Mouse (Mus musculus) forebrain, embryonic 14.5 days (tissue): ENCODE data around the gene Hnrnpf. TPM values are rescaled to one million over a fixed set of nuclear protein-coding genes. Genes with fewer than 3 reads are reported as not detected.

ENCODE experiments used
- ATAC-seq: fragments of 200-750 bp; cut with Nextera tagmentation; 2 replicates; pipeline ENCODE4 v1.8.0; 2017; ENCODE audit warnings: mild to moderate bottlenecking, moderate library complexity
- DNase-seq: peaks from one replicate; pipeline ENCODE4 v3.0.0-alpha.2; 2015; ENCODE audit warnings: low spot score
- H3K27ac ChIP-seq: fragments of 300-500 bp; sonication (generic); 2 replicates; pipeline ENCODE4 v1.5.1; 2014; ENCODE audit warnings: low read depth, mild to moderate bottlenecking, control low read depth, low read length, moderate library complexity
- H3K27me3 ChIP-seq: fragments of 300-500 bp; sonication (generic); replicated peaks from 2 replicates; pipeline ENCODE4 v1.6.1; 2014; ENCODE audit warnings: low read length, control low read depth, mixed read lengths; ENCODE audit not compliant: control insufficient read depth, insufficient read depth
- H3K36me3 ChIP-seq: fragments of 300-500 bp; sonication (generic); 2 replicates; pipeline ENCODE4 v1.6.1; 2014; ENCODE audit warnings: low read length, control low read depth; ENCODE audit not compliant: control insufficient read depth, insufficient read depth
- H3K4me1 ChIP-seq: fragments of 300-500 bp; sonication (generic); 2 replicates; pipeline ENCODE4 v1.6.1; 2014; ENCODE audit warnings: antibody characterized with exemption, low read length, control low read depth; ENCODE audit not compliant: control insufficient read depth, insufficient read depth
- H3K4me2 ChIP-seq: fragments of 300-500 bp; sonication (generic); 2 replicates; pipeline ENCODE4 v1.6.1; 2014; ENCODE audit warnings: mild to moderate bottlenecking, control low read depth, low read length
- H3K4me3 ChIP-seq: fragments of 300-500 bp; sonication (generic); 2 replicates; pipeline ENCODE4 v1.5.1; 2014; ENCODE audit warnings: low read depth, low read length, control low read depth
- H3K9ac ChIP-seq: fragments of 300-500 bp; sonication (generic); 2 replicates; pipeline ENCODE4 v1.6.1; 2014; ENCODE audit warnings: mild to moderate bottlenecking, low read length, control low read depth, moderate library complexity
- H3K9me3 ChIP-seq: fragments of 300-500 bp; sonication (generic); replicated peaks from 2 replicates; pipeline ENCODE4 v1.6.1; 2016; ENCODE audit warnings: low read length, control low read depth, mixed read lengths; ENCODE audit not compliant: control insufficient read depth
- WGBS: fragments of 180-500 bp; shearing (Covaris S2); extraction: QIAGEN DNeasy Blood & Tissue Kit; methylation state at CpG from one replicate; pipeline ENCODE4 v1.1.7; 2014; 5-methylcytosine and 5-hydroxymethylcytosine counted together
- polyA plus RNA-seq: library from polyadenylated mRNA; unstranded; fragments of >200 nt; fragmentation: Nextera tagmentation; extraction: Ambion mirVana; gene quantifications from 2 replicates; pipeline ENCODE4 v1.2.1, GENCODE M21; 2014

Gene Hnrnpf
- polyA plus RNA-seq, 1 experiment from 2014 or later: 433 TPM

DNA sequence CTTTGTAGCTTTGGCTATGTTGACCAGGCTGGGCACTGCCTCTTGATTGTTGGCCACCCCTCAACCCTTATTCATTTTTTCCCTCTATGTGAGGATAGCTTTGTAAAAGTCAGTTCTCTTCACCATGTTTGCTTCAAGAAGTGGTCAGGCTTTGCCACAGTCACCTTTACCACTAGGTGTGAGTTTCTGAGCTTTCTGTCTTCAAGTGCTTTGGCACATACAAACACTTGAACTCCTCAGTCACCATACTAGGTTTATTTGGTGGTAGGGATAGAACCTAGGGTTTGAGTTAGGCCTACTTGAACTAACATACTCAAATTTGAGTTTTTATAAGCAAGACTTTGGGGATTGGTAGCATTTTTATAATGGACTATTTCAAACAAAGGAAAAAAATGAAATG lies 14.4 kb downstream of the Hnrnpf start:
- DNase-seq (no peak), ATAC-seq (no peak)
- Histone ChIP-seq H3K9me3 (no peaks in the 10 kb centered on the region), H3K4me1 (peaks cover 20% of the 10 kb centered on the region), H3K27me3 (no peaks in the 10 kb centered on the region), H3K27ac (no peak overlapping the region), H3K4me2 (no peak overlapping the region), H3K36me3 (no peaks in the 10 kb centered on the region), H3K4me3 (no peak overlapping the region), H3K9ac (no peak overlapping the region)

DNA sequence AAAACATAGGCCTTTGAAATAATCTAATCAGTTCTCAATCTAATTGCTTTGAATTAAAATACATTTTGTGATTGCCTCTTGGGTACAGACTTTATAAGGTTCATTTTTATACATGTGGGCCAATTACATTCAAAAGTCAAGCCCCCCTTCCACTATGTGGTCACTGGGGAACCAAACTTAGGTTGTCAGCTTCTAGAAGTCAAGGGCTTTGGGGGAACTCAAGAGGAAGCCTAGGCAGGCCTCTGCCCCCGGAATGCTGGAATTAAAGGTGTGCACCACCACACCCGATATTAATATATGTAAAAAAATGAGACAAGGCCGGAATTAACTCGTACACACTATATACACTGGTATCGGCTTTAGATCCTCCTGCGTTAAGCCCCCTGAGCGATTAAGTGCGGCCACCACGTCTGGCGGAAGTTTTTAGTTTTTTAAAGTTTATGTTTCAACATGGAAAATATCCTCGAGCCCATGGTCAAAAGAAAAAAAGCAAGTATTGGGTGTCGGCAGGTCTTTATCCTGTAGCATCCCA lies 16.1 kb downstream of the Hnrnpf start:
- DNase-seq: no peak

DNA sequence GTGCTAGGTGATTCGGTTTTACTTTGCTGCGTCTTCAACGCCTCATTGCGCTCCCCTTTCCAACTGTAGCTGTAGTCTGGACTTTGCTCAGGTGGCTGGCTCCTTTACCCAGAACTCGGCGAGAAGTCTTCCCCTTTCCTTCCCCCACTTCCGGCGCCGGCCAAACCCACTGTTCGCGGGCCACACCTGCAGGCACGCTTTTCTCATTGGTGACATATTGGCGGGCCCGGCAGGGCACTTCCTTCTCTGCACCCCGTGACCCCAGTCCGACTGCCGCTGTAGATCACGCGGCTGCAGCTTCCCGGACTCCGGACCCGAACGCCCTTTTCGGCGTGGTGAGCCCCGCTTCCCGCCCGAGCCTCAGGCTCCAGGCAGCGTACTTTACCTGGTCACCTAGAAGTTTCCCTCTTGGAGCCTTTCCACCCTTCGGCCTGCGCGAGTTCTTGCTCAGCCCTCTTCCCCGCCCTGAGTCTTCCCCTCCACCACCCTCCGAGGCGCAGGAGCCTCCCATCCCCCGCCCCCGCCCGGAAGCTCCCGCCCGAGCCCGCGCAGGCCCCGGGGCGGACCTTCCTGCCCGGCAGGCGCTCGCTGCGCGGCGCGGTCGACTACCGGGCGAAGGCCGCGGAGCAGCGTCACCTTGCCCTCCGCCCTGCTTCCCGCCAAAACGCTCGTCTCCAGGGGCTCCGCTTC lies 16.8 kb downstream of the Hnrnpf start:
- peak overlapping the region; percentile 79 for H3K4me2 ChIP-seq
- H3K9me3 ChIP-seq: no peaks in the 10 kb centered on the region
- H3K36me3 ChIP-seq: peaks cover 2% of the 10 kb centered on the region; the same call in 1 of the 2 replicates
- H3K27ac ChIP-seq: peak overlapping the region; percentile 63
- peak overlapping the region; percentile 64 for H3K9ac ChIP-seq
- H3K27me3 ChIP-seq: no peaks in the 10 kb centered on the region
- under 1% methylated on average over 56 of the region's 62 CpGs for WGBS
- ATAC-seq (peak; percentile 92), DNase-seq (peak; percentile 72)
- peaks cover 21% of the 10 kb centered on the region for H3K4me1 ChIP-seq
- peak overlapping the region; percentile 53 for H3K4me3 ChIP-seq

More for the DNA sequence above, 16.1 kb downstream of the Hnrnpf start:
- 2% methylated on average over 12 of the region's 12 CpGs for WGBS
- Histone ChIP-seq H3K4me1 (peaks cover 21% of the 10 kb centered on the region), H3K36me3 (no peaks in the 10 kb centered on the region), H3K27ac (0 out of 2 replicates have a peak overlapping the region, but pooled peaks have one; percentile 63), H3K9ac (peak overlapping the region; percentile 64), H3K4me2 (peak overlapping the region; percentile 79), H3K4me3 (peak overlapping the region; percentile 53), H3K27me3 (no peaks in the 10 kb centered on the region), H3K9me3 (no peaks in the 10 kb centered on the region)
- ATAC-seq: no peak

DNA sequence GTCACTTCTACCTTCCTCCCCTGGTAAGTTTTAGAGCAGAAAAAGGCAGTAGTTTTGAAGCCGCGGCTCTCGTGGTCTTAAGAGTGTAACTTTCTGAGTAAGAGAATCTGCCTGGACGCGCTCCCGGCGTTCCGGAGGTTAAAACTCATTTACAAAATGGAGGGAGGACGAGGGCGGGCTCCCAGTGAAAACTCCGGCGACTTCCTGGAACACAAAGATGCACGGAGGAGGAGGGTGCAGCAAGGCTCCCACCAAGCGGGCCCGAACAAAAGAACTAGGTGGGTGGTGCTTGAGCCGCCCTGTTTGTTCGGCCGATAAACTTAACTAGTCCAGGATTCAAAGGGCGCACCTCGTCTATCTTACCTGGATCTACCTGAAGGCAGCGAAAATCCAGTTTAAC lies 17.5 kb downstream of the Hnrnpf start:
- under 1% methylated on average over 21 of the region's 21 CpGs for WGBS
- Histone ChIP-seq H3K9ac (peak overlapping the region; percentile 64), H3K4me2 (peak overlapping the region; percentile 79), H3K4me3 (peak overlapping the region; percentile 53), H3K36me3 (peaks cover 3% of the 10 kb centered on the region; the same call in 1 of the 2 replicates), H3K4me1 (peaks cover 21% of the 10 kb centered on the region), H3K27ac (peak overlapping the region; percentile 63), H3K9me3 (no peaks in the 10 kb centered on the region), H3K27me3 (no peaks in the 10 kb centered on the region)
- DNase-seq (peak; percentile 70), ATAC-seq (peak; percentile 74)

DNA sequence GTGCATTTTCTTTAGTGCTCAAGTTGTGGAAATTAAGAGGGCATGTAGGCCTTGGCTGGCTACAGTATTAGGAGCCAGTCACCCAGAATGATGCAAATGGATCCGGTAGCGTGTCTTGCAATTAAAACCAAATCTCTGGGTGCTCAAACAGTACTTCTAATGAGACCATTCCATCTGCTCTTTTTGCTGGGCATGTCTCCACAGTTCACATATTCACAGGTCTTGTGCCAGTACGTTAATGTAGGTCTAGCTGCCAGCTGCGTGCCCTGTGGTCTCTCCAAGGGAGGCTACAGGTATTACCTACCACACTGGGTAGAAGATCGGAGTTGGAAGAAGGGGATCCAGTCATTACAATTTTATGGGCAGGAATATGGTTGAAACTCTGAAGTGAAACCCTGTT lies 17.9 kb downstream of the Hnrnpf start:
- Histone ChIP-seq H3K27ac (peak overlapping the region; percentile 63; the same call in 1 of the 2 replicates), H3K4me1 (peaks cover 21% of the 10 kb centered on the region), H3K4me3 (peak overlapping the region; percentile 53), H3K27me3 (no peaks in the 10 kb centered on the region), H3K9me3 (no peaks in the 10 kb centered on the region), H3K36me3 (peaks cover 3% of the 10 kb centered on the region; the same call in 1 of the 2 replicates), H3K4me2 (peak overlapping the region; percentile 79), H3K9ac (peak overlapping the region; percentile 64)
- WGBS: 11% methylated on average over 5 of the region's 5 CpGs
- DNase-seq: peak; percentile 62
- ATAC-seq: no peak

DNA sequence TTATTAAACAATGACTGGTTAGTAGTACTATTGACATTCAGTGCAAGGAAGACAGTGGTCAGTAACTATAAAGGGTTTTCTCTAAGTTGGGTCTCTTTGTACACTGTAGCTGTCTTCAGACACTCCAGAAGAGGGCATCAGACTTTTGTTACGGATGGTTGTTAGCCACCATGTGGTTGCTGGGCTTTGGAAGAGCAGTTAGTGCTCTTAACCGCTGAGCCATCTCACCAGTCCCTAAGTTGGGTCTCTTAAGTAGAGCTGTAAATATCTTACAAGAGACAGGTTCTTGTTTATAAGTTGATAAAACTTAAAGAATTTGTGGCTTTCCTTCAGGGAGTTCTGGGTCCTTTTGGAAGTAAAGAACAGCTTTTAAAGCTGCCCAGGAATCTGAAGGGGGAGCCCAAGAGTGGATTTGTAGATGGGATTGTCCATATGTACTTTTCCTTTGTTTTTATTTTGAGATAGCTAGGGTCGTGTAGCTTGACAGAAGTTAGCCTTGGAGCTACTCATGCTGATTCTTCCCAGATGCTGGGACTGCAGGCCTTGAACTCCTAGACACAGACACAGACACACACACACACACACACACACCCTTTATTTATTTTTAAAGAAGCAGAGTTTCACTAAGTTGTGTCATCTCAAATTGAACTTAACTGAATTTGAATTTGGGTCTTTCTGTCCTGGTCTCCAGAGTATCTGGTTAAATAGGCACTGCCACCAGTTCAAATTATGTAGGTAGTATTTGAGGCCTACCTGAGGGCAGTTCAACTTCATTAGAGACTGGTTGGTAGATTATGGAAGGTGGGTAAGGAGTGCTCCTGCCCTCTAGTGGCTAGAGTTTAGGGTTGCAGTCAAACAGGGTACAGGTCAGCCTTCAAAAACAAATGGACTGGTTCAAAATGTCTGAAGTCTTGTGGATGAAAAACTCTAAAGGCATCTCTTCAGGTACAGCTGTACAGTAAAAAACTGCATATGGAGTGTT lies 20.8 kb downstream of the Hnrnpf start:
- H3K4me1 ChIP-seq: peaks cover 19% of the 10 kb centered on the region
- H3K4me2 ChIP-seq: no peak overlapping the region
- no peaks in the 10 kb centered on the region for H3K9me3 ChIP-seq
- ATAC-seq (no peak), DNase-seq (peak; percentile 52)
- no peaks in the 10 kb centered on the region for H3K27me3 ChIP-seq
- H3K9ac ChIP-seq: no peak overlapping the region
- no peak overlapping the region for H3K4me3 ChIP-seq
- 72% methylated on average over 3 of the region's 3 CpGs for WGBS
- H3K36me3 ChIP-seq: peaks cover 8% of the 10 kb centered on the region
- no peak overlapping the region for H3K27ac ChIP-seq

DNA sequence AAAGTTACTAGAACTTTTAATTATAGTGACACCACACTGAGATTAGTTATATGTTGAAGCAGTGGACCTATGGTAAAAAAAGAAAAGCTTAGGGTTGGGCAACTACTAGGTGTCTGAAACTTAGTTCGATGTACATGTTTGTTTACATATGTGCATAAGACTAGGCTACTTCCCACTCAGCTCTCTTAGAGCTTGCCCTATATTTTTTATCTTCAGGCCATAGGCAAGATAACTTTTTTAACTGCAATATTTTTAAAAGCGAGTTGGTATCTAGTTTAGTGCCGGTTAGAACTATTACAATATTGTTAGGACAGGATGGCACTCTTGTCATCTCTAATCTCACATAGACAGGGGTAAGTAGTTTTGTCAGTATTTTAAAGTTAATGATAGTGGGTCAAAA lies 21.9 kb downstream of the Hnrnpf start:
- no peaks in the 10 kb centered on the region for H3K27me3 ChIP-seq
- 99% methylated on average over 3 of the region's 3 CpGs for WGBS
- ATAC-seq (no peak), DNase-seq (no peak)
- peaks cover 12% of the 10 kb centered on the region; the same call in 1 of the 2 replicates for H3K4me1 ChIP-seq
- peaks cover 18% of the 10 kb centered on the region for H3K36me3 ChIP-seq
- H3K9me3 ChIP-seq: no peaks in the 10 kb centered on the region
- no peak overlapping the region for H3K4me2 ChIP-seq
- H3K27ac ChIP-seq: no peak overlapping the region
- no peak overlapping the region for H3K9ac ChIP-seq
- no peak overlapping the region for H3K4me3 ChIP-seq

DNA sequence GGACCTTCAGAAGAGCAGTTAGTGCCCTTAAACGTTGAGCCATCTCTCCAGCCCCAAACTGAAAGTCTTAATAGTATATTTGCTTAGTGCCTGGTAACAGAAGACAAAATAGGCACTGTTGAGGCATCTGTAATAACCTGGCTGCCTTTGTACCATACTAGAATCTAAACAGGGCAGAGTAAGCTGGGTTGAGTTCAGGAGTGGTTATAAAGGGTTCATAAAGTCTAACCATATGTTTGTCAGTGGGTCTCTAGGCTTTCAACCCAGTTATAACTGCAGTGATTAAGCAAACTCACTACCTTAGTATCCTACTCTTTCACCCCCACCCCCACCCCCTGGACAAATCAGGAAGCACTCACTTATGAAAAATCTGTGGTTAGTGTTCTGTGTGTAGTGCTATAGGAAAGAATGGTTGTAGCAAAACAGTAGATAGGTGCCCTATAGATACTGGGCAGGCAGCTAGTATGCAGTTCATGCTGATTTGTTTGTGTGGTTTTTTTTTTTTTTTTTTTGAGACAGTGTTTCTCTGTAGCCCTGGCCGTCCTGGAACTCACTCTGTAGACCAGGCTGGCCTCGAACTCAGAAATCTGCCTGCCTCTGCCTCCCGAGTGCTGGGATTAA lies 26.9 kb downstream of the Hnrnpf start:
- Histone ChIP-seq H3K9ac (no peak overlapping the region), H3K4me2 (no peak overlapping the region), H3K36me3 (peaks cover 45% of the 10 kb centered on the region), H3K4me1 (no peaks in the 10 kb centered on the region), H3K27me3 (no peaks in the 10 kb centered on the region), H3K27ac (no peak overlapping the region), H3K4me3 (no peak overlapping the region), H3K9me3 (no peaks in the 10 kb centered on the region)
- no peak for DNase-seq
- ATAC-seq: no peak
- WGBS: 77% methylated on average over 4 of the region's 4 CpGs
